Mouse (Mus musculus) neural tube, embryonic 10.5 days (tissue): ENCODE data around the gene Anapc2.

Experiments used
- DNase-seq: peaks from one replicate; pipeline ENCODE4 v3.0.0-alpha.2; 2017; ENCODE audit warnings: low spot score; ENCODE audit errors: extremely low spot score

The Anapc2 gene

DNA sequence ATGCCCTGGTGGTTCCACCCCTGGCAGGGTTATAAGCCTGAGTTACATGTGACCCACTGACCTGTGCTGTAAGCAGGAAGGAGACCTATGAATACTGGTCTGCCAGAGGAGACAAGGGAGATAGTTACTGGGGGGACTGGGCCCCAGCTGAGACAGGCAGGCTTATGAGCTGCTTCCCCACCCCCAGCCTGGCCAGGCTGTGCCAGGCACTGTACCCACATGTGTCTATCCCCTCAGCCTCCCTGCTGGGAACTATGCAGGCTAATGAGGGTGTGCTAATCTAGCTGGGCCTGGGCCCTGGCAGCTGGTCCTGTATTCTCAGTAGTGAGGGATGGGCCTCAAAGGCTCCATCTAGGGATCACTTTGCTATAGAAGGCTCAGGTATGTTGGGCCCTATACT lies 5.0 kb upstream of the Anapc2 start:
- no peak for DNase-seq

DNA sequence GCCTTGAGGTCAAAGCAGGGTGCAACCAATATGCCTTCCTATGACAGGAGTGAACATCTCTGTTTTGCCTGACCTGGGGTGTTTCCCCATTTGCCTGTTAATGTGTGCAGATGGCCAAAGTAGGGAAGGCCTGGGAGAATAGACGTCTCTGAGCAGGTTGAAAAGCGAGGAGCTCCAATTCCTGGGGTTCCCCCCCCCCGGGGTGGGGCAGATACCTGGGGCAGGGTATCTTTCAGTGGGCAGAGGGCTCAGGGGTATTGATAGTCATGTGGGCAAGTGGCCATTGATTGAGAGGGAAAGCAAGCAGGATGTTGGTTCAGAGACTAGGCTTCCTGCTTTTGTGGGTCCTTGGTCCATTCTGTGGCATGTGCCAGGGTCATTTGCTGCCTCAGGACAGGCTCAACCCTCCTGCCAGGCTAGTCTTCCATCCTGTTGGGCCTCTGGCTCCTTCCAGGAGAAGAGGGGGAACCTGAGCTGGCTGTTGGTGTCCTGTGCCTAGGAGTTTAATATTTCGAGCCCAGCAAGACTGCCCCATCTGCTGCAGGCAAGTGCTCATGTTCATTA lies 4.5 kb upstream of the Anapc2 start:
- DNase-seq: no peak

DNA sequence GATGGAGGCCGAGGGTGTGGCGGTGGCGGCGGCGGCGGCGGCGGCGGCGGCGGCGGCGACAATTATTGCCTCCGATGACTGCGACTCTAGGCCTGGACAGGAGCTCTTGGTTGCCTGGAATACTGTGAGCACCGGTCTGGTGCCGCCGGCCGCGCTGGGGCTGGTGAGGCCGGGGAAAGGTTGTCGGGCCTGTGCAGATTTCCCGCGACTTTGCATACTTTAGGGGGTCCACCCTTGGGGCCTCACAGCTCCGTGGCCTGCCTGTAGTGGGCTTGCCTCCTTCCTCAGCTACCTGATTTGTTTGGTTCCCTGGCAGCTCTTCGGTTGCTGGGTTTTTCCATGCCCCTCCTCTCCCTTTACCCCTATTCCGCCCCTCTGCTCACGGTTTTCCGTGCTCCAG lies 237 bp downstream of the Anapc2 start:
- DNase-seq: no peak

DNA sequence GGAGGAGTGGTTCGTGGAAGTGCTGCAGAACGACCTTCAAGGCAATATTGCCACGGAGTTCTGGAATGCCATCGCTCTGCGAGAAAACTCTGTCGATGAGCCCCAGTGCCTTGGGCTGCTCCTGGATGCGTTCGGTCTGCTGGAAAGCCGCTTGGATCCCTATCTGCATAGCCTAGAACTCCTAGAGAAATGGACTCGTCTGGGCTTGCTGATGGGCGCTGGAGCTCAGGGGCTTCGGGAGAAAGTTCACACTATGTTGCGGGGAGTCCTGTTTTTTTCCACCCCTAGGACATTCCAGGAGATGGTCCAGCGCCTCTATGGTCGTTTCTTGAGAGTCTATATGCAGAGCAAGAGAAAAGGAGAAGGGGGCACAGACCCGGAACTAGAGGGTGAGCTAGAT lies 732 bp downstream of the Anapc2 start:
- no peak for DNase-seq

- peak; percentile 64 for DNase-seq
Measured at GRCm38 (mm10) chr2:25278928-25279882, 6.9 kb downstream of the Anapc2 start.

- no peak for DNase-seq
Measured at GRCm38 (mm10) chr2:25285551-25285950, 13.3 kb downstream of the Anapc2 start.

DNA sequence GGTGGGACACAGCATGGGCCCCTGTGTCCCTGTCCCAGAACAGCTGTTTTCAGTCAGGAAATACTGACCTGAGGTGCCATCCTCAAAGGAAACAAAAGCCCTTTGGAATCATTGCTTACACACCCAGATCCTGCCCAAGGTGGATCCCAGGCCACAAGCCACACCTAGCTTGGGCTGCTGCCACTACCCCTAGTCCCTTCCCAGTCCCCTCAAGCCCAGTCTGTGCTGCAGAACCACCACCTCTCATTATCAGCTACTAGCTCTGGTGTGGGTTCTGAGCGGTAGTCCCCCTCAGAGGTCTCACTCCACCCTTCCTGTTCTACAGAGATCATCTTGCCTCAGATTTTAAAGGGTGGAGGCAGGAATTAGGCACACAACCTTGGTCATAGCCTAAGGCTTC lies 14.0 kb downstream of the Anapc2 start:
- no peak for DNase-seq

- no peak for DNase-seq
Measured at GRCm38 (mm10) chr2:25286837-25287636, 14.8 kb downstream of the Anapc2 start.

GRCm38 (mm10) chr2:25287927-25288649 lies 15.8 kb downstream of the Anapc2 start, which contains the start of gene Tmem210:
Gene Tmem210, plus strand, starts transcription at chr2:25288145.
- DNase-seq: no peak

DNA sequence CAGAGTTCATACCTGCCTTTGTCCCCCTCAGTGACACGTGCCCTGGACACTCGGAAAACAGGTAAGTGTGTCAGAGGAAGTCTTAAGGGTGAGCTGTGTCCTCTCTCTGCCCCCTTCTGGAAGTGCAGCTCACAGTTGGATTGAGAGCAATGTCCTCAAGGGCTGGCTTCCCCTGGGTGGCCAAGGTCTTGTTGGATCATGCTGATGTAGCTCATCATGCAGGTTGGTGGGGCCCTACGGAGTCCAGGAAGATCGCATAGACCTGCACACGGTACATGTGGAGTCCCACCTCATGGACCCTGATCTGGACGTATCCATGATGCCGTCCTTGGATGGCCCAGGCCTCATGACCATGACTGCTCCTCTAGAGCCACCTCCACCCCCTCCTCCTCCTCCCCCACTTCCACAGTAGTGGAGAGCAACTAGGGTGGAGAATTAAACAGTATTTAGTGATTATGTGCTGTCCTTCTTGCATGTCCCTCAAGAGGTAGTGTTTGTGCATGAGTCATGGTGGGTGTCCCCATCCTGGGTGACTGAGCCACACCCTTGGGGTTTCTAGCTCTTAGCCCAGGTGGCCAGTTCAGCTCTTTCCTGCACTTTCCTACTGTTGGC lies 16.6 kb downstream of the Anapc2 start:
- no peak for DNase-seq

DNA sequence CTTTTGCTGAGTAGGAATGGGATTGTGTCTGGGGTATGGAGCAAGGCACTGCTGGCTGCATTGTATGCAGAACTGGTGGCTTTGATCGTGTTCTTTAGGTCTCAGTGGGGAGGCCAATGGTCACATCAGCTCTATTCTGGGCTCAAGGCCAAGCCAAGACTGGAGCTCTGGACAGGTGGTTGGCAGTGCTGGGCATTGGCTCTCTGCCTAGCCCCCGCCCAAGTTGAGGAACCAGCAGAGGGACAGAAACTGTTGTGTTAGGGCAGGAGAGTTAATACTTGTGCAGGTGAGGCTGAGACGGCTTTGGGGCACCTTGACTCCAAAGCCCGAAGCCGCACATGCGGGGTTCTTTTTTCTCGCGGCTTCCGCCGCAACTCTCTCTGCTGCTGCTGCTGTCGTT lies 17.4 kb downstream of the Anapc2 start, which contains the start of gene Lrrc26:
Lrrc26 (plus strand) TSS at position 265 of the 400 bp plus-strand sequence.
- no peak for DNase-seq

DNA sequence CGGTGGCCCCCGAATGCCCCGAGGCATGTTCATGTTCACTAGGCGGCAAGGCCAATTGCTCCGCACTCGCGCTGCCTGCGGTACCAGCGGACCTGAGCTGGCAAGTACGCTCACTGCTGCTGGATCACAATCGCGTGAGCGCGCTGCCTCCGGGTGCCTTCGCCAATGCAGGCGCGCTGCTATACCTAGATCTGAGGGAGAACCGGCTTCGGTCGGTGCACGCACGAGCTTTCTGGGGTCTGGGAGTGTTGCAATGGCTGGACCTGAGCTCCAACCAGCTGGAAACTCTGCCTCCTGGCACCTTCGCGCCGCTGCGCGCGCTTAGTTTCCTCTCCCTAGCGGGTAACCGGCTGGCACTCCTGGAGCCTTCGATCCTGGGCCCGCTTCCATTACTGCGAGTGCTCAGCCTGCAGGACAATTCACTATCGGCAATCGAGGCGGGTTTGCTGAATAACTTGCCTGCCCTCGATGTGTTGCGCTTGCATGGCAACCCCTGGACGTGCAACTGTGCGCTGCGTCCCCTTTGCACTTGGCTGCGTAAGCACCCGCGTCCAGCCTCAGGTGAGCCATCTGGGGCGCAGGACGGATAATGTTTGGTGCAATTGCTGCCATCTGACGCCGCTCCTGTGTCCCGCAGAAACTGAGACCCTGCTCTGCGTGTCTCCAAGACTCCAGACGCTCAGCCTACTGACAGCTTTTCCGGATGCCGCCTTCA lies 18.0 kb downstream of the Anapc2 start:
- DNase-seq: no peak

GRCm38 (mm10) chr2:25290816-25291130 lies 18.5 kb downstream of the Anapc2 start:
- DNase-seq: no peak

- peak; percentile 33 for DNase-seq
Measured at GRCm38 (mm10) chr2:25291184-25292053, 19.1 kb downstream of the Anapc2 start.

DNA sequence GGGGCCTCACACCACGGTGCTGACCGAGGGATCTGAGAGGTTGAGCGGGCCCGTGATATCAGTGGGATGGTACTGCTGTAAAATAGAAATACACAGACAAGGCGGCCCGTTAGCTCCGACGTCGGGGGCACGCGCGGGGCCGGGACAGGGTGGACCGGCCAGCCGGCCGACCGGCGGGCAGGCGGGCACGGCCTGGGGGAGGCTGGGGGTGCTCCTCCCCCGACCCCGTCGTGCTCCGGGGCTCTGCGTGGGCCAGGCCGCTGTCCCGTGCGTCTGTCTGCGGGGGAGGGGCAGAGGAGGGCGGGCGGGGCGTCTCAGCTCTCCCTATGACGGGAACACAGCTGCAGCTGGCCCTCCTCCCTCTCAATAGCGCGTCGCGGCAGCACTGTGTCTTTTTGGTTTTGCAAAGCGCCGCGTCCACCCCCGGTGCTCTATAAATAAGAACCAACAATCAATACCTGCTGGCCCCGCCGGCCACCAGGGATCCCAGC lies 19.8 kb downstream of the Anapc2 start:
- no peak for DNase-seq

DNA sequence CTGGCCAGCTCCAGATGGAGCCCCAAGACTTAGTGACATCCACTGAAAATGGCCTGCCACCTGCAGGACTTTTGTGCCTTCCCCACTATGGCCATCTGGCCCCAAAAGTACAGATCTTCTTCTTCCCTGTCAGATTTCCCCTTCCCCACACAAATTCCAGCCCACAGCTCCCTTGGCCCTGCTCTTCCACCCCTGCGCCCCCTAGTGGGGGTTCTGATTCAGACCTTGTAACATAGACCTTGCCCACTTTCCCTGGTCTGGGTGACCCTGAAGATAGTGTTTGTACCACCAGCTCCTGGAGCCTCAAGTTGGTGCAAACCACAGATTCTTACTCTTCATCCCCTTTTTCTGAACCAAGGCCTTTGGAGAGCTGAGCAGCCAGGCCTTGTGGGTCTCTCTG lies 20.6 kb downstream of the Anapc2 start:
- DNase-seq: peak; percentile 85

GRCm38 (mm10) chr2:25293706-25294105 lies 21.4 kb downstream of the Anapc2 start:
- DNase-seq: no peak

GRCm38 (mm10) chr2:25297093-25297492 lies 24.8 kb downstream of the Anapc2 start:
- DNase-seq: no peak

- no peak for DNase-seq
Measured at GRCm38 (mm10) chr2:25298046-25298445, 25.8 kb downstream of the Anapc2 start.
